Mouse (Mus musculus) forebrain, embryonic 14.5 days (tissue): ENCODE measurements around the gene Man1a. TPM values are rescaled to one million over a fixed set of nuclear protein-coding genes. Genes with fewer than 3 reads are reported as not detected.

Source experiments
- ATAC-seq: fragments of 200-750 bp; cut with Nextera tagmentation; 2 replicates; pipeline ENCODE4 v1.8.0; 2017; ENCODE audit warnings: mild to moderate bottlenecking, moderate library complexity
- DNase-seq: peaks from one replicate; pipeline ENCODE4 v3.0.0-alpha.2; 2015; ENCODE audit warnings: low spot score
- H3K27ac ChIP-seq: fragments of 300-500 bp; sonication (generic); 2 replicates; pipeline ENCODE4 v1.5.1; 2014; ENCODE audit warnings: low read depth, mild to moderate bottlenecking, control low read depth, low read length, moderate library complexity
- H3K27me3 ChIP-seq: fragments of 300-500 bp; sonication (generic); replicated peaks from 2 replicates; pipeline ENCODE4 v1.6.1; 2014; ENCODE audit warnings: low read length, control low read depth, mixed read lengths; ENCODE audit not compliant: control insufficient read depth, insufficient read depth
- H3K36me3 ChIP-seq: fragments of 300-500 bp; sonication (generic); 2 replicates; pipeline ENCODE4 v1.6.1; 2014; ENCODE audit warnings: low read length, control low read depth; ENCODE audit not compliant: control insufficient read depth, insufficient read depth
- H3K4me1 ChIP-seq: fragments of 300-500 bp; sonication (generic); 2 replicates; pipeline ENCODE4 v1.6.1; 2014; ENCODE audit warnings: antibody characterized with exemption, low read length, control low read depth; ENCODE audit not compliant: control insufficient read depth, insufficient read depth
- H3K4me2 ChIP-seq: fragments of 300-500 bp; sonication (generic); 2 replicates; pipeline ENCODE4 v1.6.1; 2014; ENCODE audit warnings: mild to moderate bottlenecking, control low read depth, low read length
- H3K4me3 ChIP-seq: fragments of 300-500 bp; sonication (generic); 2 replicates; pipeline ENCODE4 v1.5.1; 2014; ENCODE audit warnings: low read depth, low read length, control low read depth
- H3K9ac ChIP-seq: fragments of 300-500 bp; sonication (generic); 2 replicates; pipeline ENCODE4 v1.6.1; 2014; ENCODE audit warnings: mild to moderate bottlenecking, low read length, control low read depth, moderate library complexity
- H3K9me3 ChIP-seq: fragments of 300-500 bp; sonication (generic); replicated peaks from 2 replicates; pipeline ENCODE4 v1.6.1; 2016; ENCODE audit warnings: low read length, control low read depth, mixed read lengths; ENCODE audit not compliant: control insufficient read depth
- WGBS: fragments of 180-500 bp; shearing (Covaris S2); extraction: QIAGEN DNeasy Blood & Tissue Kit; methylation state at CpG from one replicate; pipeline ENCODE4 v1.1.7; 2014; 5-methylcytosine and 5-hydroxymethylcytosine counted together
- polyA plus RNA-seq: library from polyadenylated mRNA; unstranded; fragments of >200 nt; fragmentation: Nextera tagmentation; extraction: Ambion mirVana; gene quantifications from 2 replicates; pipeline ENCODE4 v1.2.1, GENCODE M21; 2014

Gene Man1a
- polyA plus RNA-seq, 1 experiment from 2014 or later, result 2.0 TPM

- DNase-seq (no peak), ATAC-seq (no peak)
- Histone ChIP-seq H3K4me2 (no peak overlapping the region), H3K27me3 (no peaks in the 10 kb centered on the region), H3K4me1 (no peaks in the 10 kb centered on the region), H3K27ac (no peak overlapping the region), H3K36me3 (no peaks in the 10 kb centered on the region), H3K4me3 (no peak overlapping the region), H3K9ac (no peak overlapping the region), H3K9me3 (no peaks in the 10 kb centered on the region)
- WGBS, result 95% methylated on average over 3 of the region's 3 CpGs
Measured at GRCm38 (mm10) chr10:54087346-54087745, 10.9 kb upstream of the Man1a start.

GRCm38 (mm10) chr10:54085073-54085472 lies 8.7 kb upstream of the Man1a start:
- Histone ChIP-seq H3K9ac (no peak overlapping the region), H3K4me1 (no peaks in the 10 kb centered on the region), H3K27ac (no peak overlapping the region), H3K9me3 (no peaks in the 10 kb centered on the region), H3K27me3 (no peaks in the 10 kb centered on the region), H3K4me2 (no peak overlapping the region), H3K36me3 (no peaks in the 10 kb centered on the region), H3K4me3 (no peak overlapping the region)
- WGBS, result 89% methylated on average over 2 of the region's 2 CpGs
- ATAC-seq (no peak), DNase-seq (no peak)

- peaks cover 8% of the 10 kb centered on the region; the same call in 1 of the 2 replicates for H3K4me1 ChIP-seq
- H3K9me3 ChIP-seq, result no peaks in the 10 kb centered on the region
- 72% methylated on average over 3 of the region's 3 CpGs for WGBS
- H3K36me3 ChIP-seq, result no peaks in the 10 kb centered on the region
- DNase-seq (peak; percentile 5), ATAC-seq (no peak)
- 0 out of 2 replicates have a peak, but pooled peaks cover 17% of the 10 kb centered on the region for H3K27me3 ChIP-seq
- no peak overlapping the region for H3K9ac ChIP-seq
- H3K4me2 ChIP-seq, result no peak overlapping the region
- no peak overlapping the region for H3K27ac ChIP-seq
- H3K4me3 ChIP-seq, result no peak overlapping the region
Measured at GRCm38 (mm10) chr10:54077005-54077404, 596 bp upstream of the Man1a start.

- no peaks in the 10 kb centered on the region for H3K9me3 ChIP-seq
- peaks cover 8% of the 10 kb centered on the region; the same call in 1 of the 2 replicates for H3K4me1 ChIP-seq
- ATAC-seq (peak; percentile 98), DNase-seq (peak; percentile 90)
- peak overlapping the region; percentile 100 for H3K4me2 ChIP-seq
- under 1% methylated on average over 68 of the region's 68 CpGs for WGBS
- H3K36me3 ChIP-seq, result no peaks in the 10 kb centered on the region
- 0 out of 2 replicates have a peak, but pooled peaks cover 17% of the 10 kb centered on the region for H3K27me3 ChIP-seq
- no peak overlapping the region for H3K27ac ChIP-seq
- H3K4me3 ChIP-seq, result peak overlapping the region; percentile 66
- peak overlapping the region; percentile 71 for H3K9ac ChIP-seq
Measured at GRCm38 (mm10) chr10:54075441-54076010, 883 bp downstream of the Man1a start.

GRCm38 (mm10) chr10:54074609-54075421 lies 1.6 kb downstream of the Man1a start:
- H3K9me3 ChIP-seq, result no peaks in the 10 kb centered on the region
- H3K27me3 ChIP-seq, result 0 out of 2 replicates have a peak, but pooled peaks cover 17% of the 10 kb centered on the region
- whole genome bisulfite sequencing, result 0% methylated on average over 61 of the region's 73 CpGs
- ATAC-seq (peak; percentile 63), DNase-seq (peak; percentile 57)
- H3K36me3 ChIP-seq, result no peaks in the 10 kb centered on the region
- peak overlapping the region; percentile 100 for H3K4me2 ChIP-seq
- H3K27ac ChIP-seq, result no peak overlapping the region
- H3K9ac ChIP-seq, result peak overlapping the region; percentile 71
- H3K4me3 ChIP-seq, result peak overlapping the region; percentile 66
- peaks cover 8% of the 10 kb centered on the region; the same call in 1 of the 2 replicates for H3K4me1 ChIP-seq

- no peak for ATAC-seq
- H3K4me3 ChIP-seq, result peak overlapping the region; percentile 66
- peaks cover 8% of the 10 kb centered on the region; the same call in 1 of the 2 replicates for H3K4me1 ChIP-seq
- peak overlapping the region; percentile 71 for H3K9ac ChIP-seq
- H3K27me3 ChIP-seq, result 0 out of 2 replicates have a peak, but pooled peaks cover 17% of the 10 kb centered on the region
- peak overlapping the region; percentile 100 for H3K4me2 ChIP-seq
- no peak overlapping the region for H3K27ac ChIP-seq
- no peaks in the 10 kb centered on the region for H3K36me3 ChIP-seq
- DNase-seq, result no peak
- WGBS, result under 1% methylated on average over 14 of the region's 14 CpGs
- no peaks in the 10 kb centered on the region for H3K9me3 ChIP-seq
Measured at GRCm38 (mm10) chr10:54074247-54074608, 2.2 kb downstream of the Man1a start.

- WGBS, result 82% methylated on average over 6 of the region's 6 CpGs
- Histone ChIP-seq H3K9me3 (no peaks in the 10 kb centered on the region), H3K4me1 (peaks cover 8% of the 10 kb centered on the region; the same call in 1 of the 2 replicates), H3K27ac (no peak overlapping the region), H3K4me2 (peak overlapping the region; percentile 100), H3K36me3 (no peaks in the 10 kb centered on the region), H3K4me3 (peak overlapping the region; percentile 66), H3K27me3 (0 out of 2 replicates have a peak, but pooled peaks cover 17% of the 10 kb centered on the region), H3K9ac (no peak overlapping the region)
- ATAC-seq, result no peak
- no peak for DNase-seq
Measured at GRCm38 (mm10) chr10:54073641-54074203, 2.7 kb downstream of the Man1a start.

GRCm38 (mm10) chr10:54072336-54072735 lies 4.1 kb downstream of the Man1a start:
- Histone ChIP-seq H3K36me3 (no peaks in the 10 kb centered on the region), H3K4me3 (no peak overlapping the region), H3K27ac (no peak overlapping the region), H3K27me3 (0 out of 2 replicates have a peak, but pooled peaks cover 17% of the 10 kb centered on the region), H3K4me2 (no peak overlapping the region), H3K9me3 (no peaks in the 10 kb centered on the region), H3K4me1 (peaks cover 8% of the 10 kb centered on the region; the same call in 1 of the 2 replicates), H3K9ac (no peak overlapping the region)
- no peak for ATAC-seq
- 95% methylated on average over 2 of the region's 2 CpGs for WGBS
- no peak for DNase-seq
